Mouse (Mus musculus): ENCODE measurements around the gene Necab2.

GRCm38 (mm10) chr8:119446990-119447780 lies 666 bp downstream of the Necab2 start:
- TF ChIP-seq CTCF (IDR thresholded peaks at IDR 0.05; ENCODE audit: low read depth, low read length) (no peak), POLR2A (IDR thresholded peaks at IDR 0.05; ENCODE audit: borderline replicate concordance, low read depth, low read length) (no peak)
